Mouse (Mus musculus) small intestine, adult 10 weeks (tissue): Measurements from ENCODE around the gene 4930513O06Rik. TPM values are rescaled to one million over a fixed set of nuclear protein-coding genes. Genes with fewer than 3 reads are reported as not detected.

Experiments
- polyA plus RNA-seq: library from polyadenylated mRNA; stranded (reverse); fragments of 350-450 nt; fragmentation: Illumina TruSeq; extraction: RNeasy Lipid Tissue Mini Kit (QIAGEN cat#74804); gene quantifications from one replicate; pipeline ENCODE4 v1.2.3, GENCODE M21; 2014; ENCODE audit warnings: low replicate concordance

The 4930513O06Rik gene
- polyA plus RNA-seq = not detected

GRCm38 (mm10) chrX:139085943-139086342, at the start of gene 4930513O06Rik:
TSS of gene 4930513O06Rik (plus strand) at chrX:139086243.

GRCm38 (mm10) chrX:139085077-139085476, 966 bp upstream of the 4930513O06Rik start, which contains the start of gene Serpina7:
TSS of gene Serpina7 (minus strand) at chrX:139085236.

Other genes with a start within 250 kb of the 4930513O06Rik start
- gene Nrk, start 171.8 kb upstream of the 4930513O06Rik start, polyA plus RNA-seq = 0.07 TPM
- gene Serpina7, start 1.0 kb upstream of the 4930513O06Rik start, polyA plus RNA-seq = not detected
- not detected for gene 4933428M09Rik, start 93.0 kb downstream of the 4930513O06Rik start, polyA plus RNA-seq
- gene Mum1l1, start 123.8 kb downstream of the 4930513O06Rik start, polyA plus RNA-seq = 1.0 TPM
- not detected for gene Trap1a, start 247.4 kb downstream of the 4930513O06Rik start, polyA plus RNA-seq